Mouse (Mus musculus) induced T-regulatory cell, adult 2 months (primary cell): ENCODE results near the gene Olfr695.
"Not testable (repeated sequence)": the region's sequence is repeated elsewhere in the genome, so short reads cannot be mapped to it uniquely, and the experiment has no call there.

Experiments used
- DNase-seq: peaks from one replicate; pipeline ENCODE4 v3.0.0-alpha.2; 2012; ENCODE audit warnings: low read depth

The Olfr695 gene

GRCm38 (mm10) chr7:106716296-106716695 is at the start of gene Olfr695:
Gene Olfr695 (minus strand): TSS chr7:106716396.
- DNase-seq: no peak

GRCm38 (mm10) chr7:106761008-106761407 is 44.8 kb upstream of the Olfr695 start:
- DNase-seq: not testable (repeated sequence)

GRCm38 (mm10) chr7:106758800-106759199 is 42.6 kb upstream of the Olfr695 start:
- DNase-seq: no peak

GRCm38 (mm10) chr7:106755297-106755696 is 39.1 kb upstream of the Olfr695 start, which contains the start of gene Olfr698:
Gene Olfr698 (minus strand): TSS chr7:106755397.
- no peak for DNase-seq

GRCm38 (mm10) chr7:106745811-106746210 is 29.6 kb upstream of the Olfr695 start:
- DNase-seq: no peak

GRCm38 (mm10) chr7:106742343-106742742 is 26.1 kb upstream of the Olfr695 start, which contains the start of gene Olfr697:
Gene Olfr697 (minus strand): TSS chr7:106742443.
- DNase-seq: no peak

- no peak for DNase-seq
Measured at GRCm38 (mm10) chr7:106737028-106737427, 20.8 kb upstream of the Olfr695 start.

- DNase-seq: no peak
Measured at GRCm38 (mm10) chr7:106733717-106734116, 17.5 kb upstream of the Olfr695 start.

GRCm38 (mm10) chr7:106725654-106726053 is 9.5 kb upstream of the Olfr695 start:
- not testable (repeated sequence) for DNase-seq

- no peak for DNase-seq
Measured at GRCm38 (mm10) chr7:106711463-106711862, 4.7 kb downstream of the Olfr695 start.

- not testable (repeated sequence) for DNase-seq
Measured at GRCm38 (mm10) chr7:106707705-106708104, 8.5 kb downstream of the Olfr695 start.

GRCm38 (mm10) chr7:106696891-106697290 is 19.3 kb downstream of the Olfr695 start:
- no peak for DNase-seq

- DNase-seq: no peak
Measured at GRCm38 (mm10) chr7:106692976-106693375, 23.2 kb downstream of the Olfr695 start.

- no peak for DNase-seq
Measured at GRCm38 (mm10) chr7:106691714-106692113, 24.5 kb downstream of the Olfr695 start, which contains the start of gene Olfr694. Gene Olfr694 (minus strand): TSS chr7:106691814.

GRCm38 (mm10) chr7:106685382-106685781 is 30.8 kb downstream of the Olfr695 start:
- no peak for DNase-seq

GRCm38 (mm10) chr7:106680484-106680883 is 35.7 kb downstream of the Olfr695 start, which contains the start of gene Olfr693:
Gene Olfr693 (minus strand): TSS chr7:106680584.
- no peak for DNase-seq
